Mouse (Mus musculus) ES-Bruce4 (cell line): ENCODE results near the gene Rpl23. TPM values are rescaled to one million over a fixed set of nuclear protein-coding genes. Genes with fewer than 3 reads are reported as not detected.

ENCODE experiments used
- H3K27ac ChIP-seq: 2 replicates; pipeline ENCODE4 v1.5.1; 2012; ENCODE audit warnings: low read length, inconsistent platforms; ENCODE audit not compliant: insufficient read depth
- H3K27me3 ChIP-seq: 2 replicates; pipeline ENCODE4 v1.6.1; 2012; ENCODE audit warnings: mild to moderate bottlenecking, low read length, inconsistent platforms; ENCODE audit not compliant: control insufficient read depth, poor library complexity, insufficient read depth, severe bottlenecking
- H3K36me3 ChIP-seq: 2 replicates; pipeline ENCODE4 v1.6.1; 2012; ENCODE audit warnings: inconsistent platforms, mild to moderate bottlenecking, low read length, moderate library complexity; ENCODE audit not compliant: control insufficient read depth, poor library complexity, insufficient read depth, severe bottlenecking
- H3K4me1 ChIP-seq: one replicate; pipeline ENCODE4 v1.8.1; 2011; ENCODE audit warnings: low read length; ENCODE audit not compliant: control insufficient read depth, insufficient read depth
- H3K4me3 ChIP-seq: 2 replicates; pipeline ENCODE4 v1.5.1; 2011; ENCODE audit warnings: low read depth, mild to moderate bottlenecking, low read length
- H3K9ac ChIP-seq: 2 replicates; pipeline ENCODE4 v1.6.1; 2012; ENCODE audit warnings: low read depth, mild to moderate bottlenecking, inconsistent platforms; ENCODE audit not compliant: poor library complexity, severe bottlenecking
- H3K9me3 ChIP-seq: replicated peaks from 2 replicates; pipeline ENCODE4 v1.6.1; 2012; ENCODE audit warnings: mild to moderate bottlenecking, low read length, inconsistent platforms; ENCODE audit not compliant: control insufficient read depth, poor library complexity, insufficient read depth, severe bottlenecking
- CTCF ChIP-seq: IDR thresholded peaks from one replicate; pipeline ENCODE4 v1.8.1; 2011; ENCODE audit warnings: low read depth, low read length
- EP300 ChIP-seq: IDR thresholded peaks from 2 replicates; pipeline ENCODE4 v1.6.1; 2011; ENCODE audit warnings: low read depth, low read length; ENCODE audit not compliant: insufficient read depth
- POLR2A ChIP-seq: IDR thresholded peaks from one replicate; pipeline ENCODE4 v1.8.1; 2011; ENCODE audit warnings: low read length; ENCODE audit not compliant: insufficient read depth
- polyA plus RNA-seq: library from polyadenylated mRNA; stranded (reverse); fragments of >200 nt; gene quantifications from 2 replicates; pipeline ENCODE4 v1.2.4, GENCODE M21; 2011; ENCODE audit warnings: low read depth; ENCODE audit not compliant: missing spikeins, insufficient read depth, insufficient read length

Rpl23 gene
- polyA plus RNA-seq, 1 experiment, result 842 TPM

DNA sequence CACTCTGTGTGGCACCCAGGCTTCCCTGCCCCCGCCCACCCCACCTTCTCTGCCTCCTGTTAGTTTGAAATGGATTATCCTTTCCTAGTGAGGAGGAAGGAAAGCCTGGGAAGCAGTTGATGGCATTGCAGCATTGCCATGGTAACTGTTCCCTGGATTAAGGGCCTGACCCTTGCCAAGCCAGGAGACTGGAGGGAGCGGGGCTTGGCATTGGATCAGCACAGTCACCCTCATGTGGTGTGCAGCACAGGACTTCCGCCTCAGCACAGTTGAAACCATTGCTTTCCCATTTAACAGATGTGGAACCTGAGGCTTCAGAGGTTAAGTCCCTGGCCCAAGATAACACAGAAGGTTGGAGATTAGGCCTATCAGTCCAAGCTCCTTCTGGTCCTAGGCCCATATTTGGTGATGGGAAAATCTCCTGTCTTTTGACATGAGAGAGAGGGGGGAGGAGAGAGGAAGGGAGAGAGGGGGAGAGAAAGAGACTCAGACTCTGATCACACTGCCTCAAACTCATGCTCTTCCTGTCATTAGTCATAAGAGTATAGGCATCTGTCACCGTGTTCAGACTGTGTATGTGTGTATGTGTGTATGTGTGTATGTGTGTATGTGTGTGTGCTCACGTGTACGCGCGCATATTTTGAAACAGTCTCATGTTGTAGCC, 39.3 kb upstream of the Rpl23 start:
- peaks cover 18% of the 10 kb centered on the region for H3K4me1 ChIP-seq
- H3K9me3 ChIP-seq, result no peaks in the 10 kb centered on the region
- H3K27ac ChIP-seq, result no peak overlapping the region
- H3K36me3 ChIP-seq, result peaks cover 26% of the 10 kb centered on the region
- no peak overlapping the region for H3K4me3 ChIP-seq
- H3K27me3 ChIP-seq, result no peaks in the 10 kb centered on the region
- no peak overlapping the region for H3K9ac ChIP-seq
- TF ChIP-seq POLR2A, result no peak
- no peak for TF ChIP-seq EP300
- TF ChIP-seq CTCF, result no peak

DNA sequence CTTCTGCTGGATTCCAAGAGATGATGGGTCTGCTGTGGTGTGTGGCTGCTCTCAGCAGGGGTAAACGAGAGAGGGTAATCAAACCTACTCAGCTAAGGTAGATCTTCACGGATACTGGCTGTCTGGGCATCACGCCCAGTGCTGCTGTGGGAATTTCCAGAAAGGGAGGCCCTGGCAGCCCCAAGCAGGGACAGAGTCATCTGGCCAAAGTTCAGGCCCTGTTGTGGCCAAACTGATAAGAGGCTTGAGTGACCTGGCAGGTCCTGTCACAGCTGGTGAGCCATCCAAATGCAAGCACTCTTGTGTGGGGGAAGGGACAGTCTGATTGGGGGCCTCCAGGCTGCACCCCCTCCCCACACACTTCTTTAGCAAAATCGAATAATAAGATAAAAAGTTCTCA, 38.6 kb upstream of the Rpl23 start:
- H3K27ac ChIP-seq, result no peak overlapping the region

DNA sequence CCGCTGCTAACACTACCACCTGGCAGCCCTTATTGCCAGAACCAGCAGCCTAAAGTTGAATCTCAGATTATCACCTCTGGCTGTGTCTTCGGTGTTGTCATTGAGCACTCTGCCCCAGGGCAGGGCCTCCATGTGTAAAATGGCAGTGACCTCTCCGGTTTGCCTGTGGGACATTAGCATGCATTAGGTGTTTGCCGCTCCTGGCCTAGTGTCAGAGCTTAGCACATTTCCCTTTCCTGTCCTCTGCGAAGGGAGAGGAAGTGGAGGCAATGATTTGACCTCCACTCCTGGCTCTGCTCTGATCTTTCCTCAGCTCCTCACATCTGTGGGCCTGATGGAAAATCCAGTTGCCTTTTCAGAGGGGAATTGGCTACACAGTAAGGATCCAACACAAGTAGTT, 37.7 kb upstream of the Rpl23 start:
- Histone ChIP-seq H3K9ac (no peak overlapping the region), H3K4me1 (peaks cover 15% of the 10 kb centered on the region), H3K27me3 (no peaks in the 10 kb centered on the region), H3K9me3 (no peaks in the 10 kb centered on the region), H3K36me3 (peaks cover 25% of the 10 kb centered on the region), H3K4me3 (no peak overlapping the region), H3K27ac (peak overlapping the region; percentile 26; the same call in 1 of the 2 replicates)
- TF ChIP-seq POLR2A (no peak), CTCF (no peak), EP300 (no peak)

More for the DNA sequence above, 38.6 kb upstream of the Rpl23 start:
- Histone ChIP-seq H3K4me3 (no peak overlapping the region), H3K9ac (no peak overlapping the region), H3K9me3 (no peaks in the 10 kb centered on the region), H3K27me3 (no peaks in the 10 kb centered on the region), H3K4me1 (peaks cover 13% of the 10 kb centered on the region), H3K36me3 (peaks cover 26% of the 10 kb centered on the region)
- TF ChIP-seq EP300 (no peak), POLR2A (no peak), CTCF (no peak)

DNA sequence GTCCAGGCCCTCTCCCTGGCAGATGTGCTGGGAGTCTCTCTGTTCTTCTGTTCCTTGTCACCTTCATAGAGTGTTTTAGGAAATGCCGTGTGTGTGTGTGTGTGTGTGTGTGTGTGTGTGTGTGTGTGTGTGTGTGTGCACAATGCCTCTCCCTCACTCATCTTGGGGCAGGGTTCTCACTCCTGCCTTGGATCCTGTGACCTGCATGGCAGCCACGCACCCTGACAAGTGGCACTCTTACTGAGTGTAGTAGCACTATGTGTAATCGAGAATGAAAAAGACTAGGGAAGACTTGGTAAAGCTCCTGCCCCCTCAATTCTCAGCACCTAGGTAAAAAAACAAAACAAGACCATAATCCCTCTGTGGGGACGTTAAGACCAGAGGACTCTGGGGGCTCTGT, 36.9 kb upstream of the Rpl23 start:
- peaks cover 13% of the 10 kb centered on the region for H3K4me1 ChIP-seq
- H3K36me3 ChIP-seq, result peaks cover 26% of the 10 kb centered on the region
- peak overlapping the region; percentile 19 for H3K9ac ChIP-seq

DNA sequence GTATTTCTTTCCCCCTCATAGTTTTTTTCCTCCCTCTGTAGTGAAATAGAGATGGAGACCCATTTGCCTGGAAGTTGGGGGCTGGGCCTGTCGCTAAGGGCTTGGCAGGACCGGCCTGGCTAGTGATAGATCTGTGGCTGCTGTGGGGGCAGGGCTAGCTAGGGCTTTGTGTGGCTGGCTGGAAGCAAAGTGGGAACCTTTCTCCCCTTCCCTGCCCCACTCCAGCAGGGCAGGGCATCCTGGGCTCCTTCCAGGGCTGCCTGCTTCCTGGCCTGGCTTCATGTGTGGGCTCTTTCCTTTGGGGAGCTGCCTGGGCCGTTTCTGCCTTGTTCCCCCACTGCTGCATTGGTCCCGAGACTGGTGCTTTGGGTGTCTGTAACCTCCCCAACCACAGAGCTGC, 36.3 kb upstream of the Rpl23 start:
- Histone ChIP-seq H3K4me1 (peaks cover 16% of the 10 kb centered on the region), H3K4me3 (no peak overlapping the region), H3K9me3 (no peaks in the 10 kb centered on the region), H3K27ac (peak overlapping the region; percentile 55), H3K36me3 (peaks cover 28% of the 10 kb centered on the region), H3K27me3 (no peaks in the 10 kb centered on the region), H3K9ac (peak overlapping the region; percentile 19)
- TF ChIP-seq EP300 (no peak), CTCF (no peak), POLR2A (no peak)

More for the DNA sequence above, 36.9 kb upstream of the Rpl23 start:
- no peaks in the 10 kb centered on the region for H3K27me3 ChIP-seq
- TF ChIP-seq CTCF, result no peak
- H3K27ac ChIP-seq, result peak overlapping the region; percentile 53
- no peaks in the 10 kb centered on the region for H3K9me3 ChIP-seq
- no peak overlapping the region for H3K4me3 ChIP-seq

DNA sequence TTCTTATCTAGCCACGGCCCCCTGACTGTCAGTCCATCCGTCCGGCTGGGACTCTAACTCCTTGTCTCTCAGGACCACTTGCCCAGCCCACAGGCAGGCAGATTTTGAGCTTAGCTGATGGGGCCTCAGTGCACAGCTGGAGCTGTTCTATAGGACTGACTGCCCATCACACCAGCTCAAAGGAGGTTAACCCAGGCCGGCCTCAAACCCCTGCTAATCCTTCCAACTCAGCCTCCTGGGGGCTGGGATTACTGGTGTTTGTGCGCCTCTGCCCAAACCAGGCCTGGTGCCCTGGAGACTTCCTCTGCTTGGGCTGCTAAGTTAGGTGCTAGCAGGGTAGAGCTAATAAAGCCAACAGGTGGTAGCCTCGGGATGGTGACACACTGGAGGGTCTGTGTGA, 35.8 kb upstream of the Rpl23 start:
- H3K4me3 ChIP-seq, result no peak overlapping the region
- peaks cover 27% of the 10 kb centered on the region for H3K36me3 ChIP-seq
- TF ChIP-seq CTCF, result no peak
- TF ChIP-seq EP300, result no peak
- TF ChIP-seq POLR2A, result no peak

More for the DNA sequence above, 35.8 kb upstream of the Rpl23 start:
- H3K9ac ChIP-seq, result peak overlapping the region; percentile 19; the same call in 1 of the 2 replicates
- H3K9me3 ChIP-seq, result no peaks in the 10 kb centered on the region
- peak overlapping the region; percentile 55 for H3K27ac ChIP-seq
- no peaks in the 10 kb centered on the region for H3K27me3 ChIP-seq
- peaks cover 19% of the 10 kb centered on the region for H3K4me1 ChIP-seq
